Mouse (Mus musculus) liver, embryonic 12.5 days (tissue): ENCODE results near the gene Mterf2. TPM values are rescaled to one million over a fixed set of nuclear protein-coding genes. Genes with fewer than 3 reads are reported as not detected.
A peak's percentile ranks its signal among the peaks of the same experiment; 100 is the strongest.

Experiments used
- ATAC-seq: fragments of 200-750 bp; cut with Nextera tagmentation; 2 replicates; pipeline ENCODE4 v1.8.0; 2017; ENCODE audit warnings: moderate number of reproducible peaks, mild to moderate bottlenecking, moderate library complexity
- H3K27ac ChIP-seq: fragments of 300-500 bp; sonication (generic); 2 replicates; pipeline ENCODE4 v1.5.1; 2016; ENCODE audit warnings: mild to moderate bottlenecking
- H3K27me3 ChIP-seq: fragments of 300-500 bp; sonication (generic); replicated peaks from 2 replicates; pipeline ENCODE4 v1.6.1; 2016; ENCODE audit warnings: mild to moderate bottlenecking, moderate library complexity
- H3K36me3 ChIP-seq: fragments of 300-500 bp; sonication (generic); 2 replicates; pipeline ENCODE4 v1.6.1; 2016; ENCODE audit warnings: mild to moderate bottlenecking, moderate library complexity
- H3K4me1 ChIP-seq: fragments of 300-500 bp; sonication (generic); 2 replicates; pipeline ENCODE4 v1.6.1; 2016
- H3K4me2 ChIP-seq: fragments of 300-500 bp; sonication (generic); 2 replicates; pipeline ENCODE4 v1.6.1; 2016; ENCODE audit warnings: mild to moderate bottlenecking, moderate library complexity
- H3K4me3 ChIP-seq: fragments of 300-500 bp; sonication (generic); 2 replicates; pipeline ENCODE4 v1.5.1; 2016; ENCODE audit warnings: mild to moderate bottlenecking, moderate library complexity
- H3K9ac ChIP-seq: fragments of 300-500 bp; sonication (generic); 2 replicates; pipeline ENCODE4 v1.6.1; 2016; ENCODE audit warnings: mild to moderate bottlenecking, moderate library complexity
- H3K9me3 ChIP-seq: fragments of 300-500 bp; sonication (generic); replicated peaks from 2 replicates; pipeline ENCODE4 v1.6.1; 2016; ENCODE audit warnings: mild to moderate bottlenecking, moderate library complexity
- WGBS: fragments of 180-500 bp; shearing (Covaris S2); methylation state at CpG from one replicate; pipeline ENCODE4 v1.1.7; 2016; ENCODE audit not compliant: insufficient replicate concordance; 5-methylcytosine and 5-hydroxymethylcytosine counted together
- polyA plus RNA-seq: library from polyadenylated mRNA; unstranded; fragments of >200 nt; fragmentation: Nextera tagmentation; extraction: Ambion mirVana; gene quantifications from 2 replicates; pipeline ENCODE4 v1.2.1, GENCODE M21; 2016

Gene Mterf2
- 6.9 and 7.0 TPM in 2 replicates for polyA plus RNA-seq

GRCm38 (mm10) chr10:85127395-85128287, at the start of gene Mterf2:
TSS of gene Mterf2 (minus strand) at chr10:85128027.
- H3K9me3 ChIP-seq, result no peaks in the 10 kb centered on the region
- H3K27ac ChIP-seq, result peak within 1 kb of the TSS; percentile 46; the same call in 1 of the 2 replicates
- H3K36me3 ChIP-seq, result peaks cover 7% of the 10 kb centered on the region; the same call in 1 of the 2 replicates
- ATAC-seq, result peak; percentile 100
- peak within 1 kb of the TSS; percentile 71 for H3K4me3 ChIP-seq
- H3K9ac ChIP-seq, result peak within 1 kb of the TSS; percentile 75
- 8% methylated on average over 20 of the region's 20 CpGs for WGBS
- no peaks in the 10 kb centered on the region for H3K27me3 ChIP-seq
- peaks cover 20% of the 10 kb centered on the region for H3K4me1 ChIP-seq
- peak within 1 kb of the TSS; percentile 77 for H3K4me2 ChIP-seq

- 44% methylated on average over 2 of the region's 2 CpGs for WGBS
- Histone ChIP-seq H3K4me1 (no peaks in the 10 kb centered on the region), H3K27me3 (no peaks in the 10 kb centered on the region), H3K27ac (no peak overlapping the region), H3K9ac (no peak overlapping the region), H3K4me2 (no peak overlapping the region), H3K36me3 (no peaks in the 10 kb centered on the region), H3K9me3 (no peaks in the 10 kb centered on the region), H3K4me3 (no peak overlapping the region)
- ATAC-seq, result no peak
Observed at GRCm38 (mm10) chr10:85176640-85177039, 48.8 kb upstream of the Mterf2 start.

- no peak overlapping the region for H3K4me2 ChIP-seq
- ATAC-seq, result no peak
- WGBS, result 76% methylated on average over 5 of the region's 5 CpGs
- H3K36me3 ChIP-seq, result no peaks in the 10 kb centered on the region
- no peak overlapping the region for H3K4me3 ChIP-seq
- no peak overlapping the region for H3K9ac ChIP-seq
- H3K9me3 ChIP-seq, result no peaks in the 10 kb centered on the region
- no peaks in the 10 kb centered on the region for H3K27me3 ChIP-seq
- no peaks in the 10 kb centered on the region for H3K4me1 ChIP-seq
- H3K27ac ChIP-seq, result no peak overlapping the region
Observed at GRCm38 (mm10) chr10:85165306-85165705, 37.5 kb upstream of the Mterf2 start.

GRCm38 (mm10) chr10:85164791-85165190, 37.0 kb upstream of the Mterf2 start:
- H3K4me2 ChIP-seq, result no peak overlapping the region
- H3K27me3 ChIP-seq, result no peaks in the 10 kb centered on the region
- no peaks in the 10 kb centered on the region for H3K9me3 ChIP-seq
- H3K27ac ChIP-seq, result no peak overlapping the region
- WGBS, result 78% methylated on average over 13 of the region's 13 CpGs
- no peak overlapping the region for H3K9ac ChIP-seq
- no peak for ATAC-seq
- H3K4me1 ChIP-seq, result no peaks in the 10 kb centered on the region
- H3K4me3 ChIP-seq, result no peak overlapping the region
- no peaks in the 10 kb centered on the region for H3K36me3 ChIP-seq

- no peak for ATAC-seq
- H3K4me3 ChIP-seq, result no peak overlapping the region
- H3K4me2 ChIP-seq, result no peak overlapping the region
- WGBS, result 70% methylated on average over 5 of the region's 5 CpGs
- no peak overlapping the region for H3K9ac ChIP-seq
- no peaks in the 10 kb centered on the region for H3K36me3 ChIP-seq
- no peaks in the 10 kb centered on the region for H3K4me1 ChIP-seq
- no peaks in the 10 kb centered on the region for H3K27me3 ChIP-seq
- H3K27ac ChIP-seq, result no peak overlapping the region
- no peaks in the 10 kb centered on the region for H3K9me3 ChIP-seq
Observed at GRCm38 (mm10) chr10:85161745-85162351, 34.0 kb upstream of the Mterf2 start.

DNA sequence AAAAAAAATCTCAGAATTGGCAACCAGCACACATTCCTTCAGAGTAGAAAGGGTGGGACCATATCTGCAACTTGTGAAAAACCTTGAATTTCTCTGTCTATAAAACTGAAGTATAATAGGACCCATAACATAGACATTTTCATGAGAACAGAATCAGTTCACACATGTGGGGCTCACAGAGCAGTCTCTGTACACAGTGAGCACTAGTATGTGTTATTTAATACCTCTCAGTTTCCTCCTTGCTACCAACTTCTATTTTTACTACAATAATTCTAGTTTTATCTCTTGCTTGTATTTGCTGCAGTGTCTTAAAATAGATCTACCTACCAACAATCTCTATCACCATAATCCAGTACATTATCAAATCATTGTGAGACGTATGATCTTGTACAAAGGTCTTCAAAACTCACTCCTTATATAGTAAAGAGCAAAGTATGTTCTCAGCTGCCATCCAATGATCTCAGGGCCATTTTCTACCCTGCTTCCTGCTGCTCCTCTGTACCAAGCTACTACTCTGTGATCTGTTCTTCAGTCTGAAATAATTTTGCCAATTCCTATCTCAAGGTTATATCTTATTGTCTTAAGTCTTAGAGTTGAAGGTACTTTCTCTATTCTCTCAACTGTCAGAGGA, 32.3 kb upstream of the Mterf2 start:
- no peak for ATAC-seq
- H3K4me1 ChIP-seq, result no peaks in the 10 kb centered on the region
- no peak overlapping the region for H3K9ac ChIP-seq
- 63% methylated on average over 1 of the region's 1 CpGs for WGBS
- no peaks in the 10 kb centered on the region for H3K27me3 ChIP-seq
- H3K4me3 ChIP-seq, result no peak overlapping the region
- no peaks in the 10 kb centered on the region for H3K36me3 ChIP-seq
- no peak overlapping the region for H3K27ac ChIP-seq
- no peaks in the 10 kb centered on the region for H3K9me3 ChIP-seq
- H3K4me2 ChIP-seq, result no peak overlapping the region

- Histone ChIP-seq H3K27me3 (no peaks in the 10 kb centered on the region), H3K27ac (no peak overlapping the region), H3K4me1 (no peaks in the 10 kb centered on the region), H3K4me2 (no peak overlapping the region), H3K9me3 (no peaks in the 10 kb centered on the region), H3K36me3 (no peaks in the 10 kb centered on the region), H3K4me3 (no peak overlapping the region), H3K9ac (no peak overlapping the region)
- ATAC-seq, result no peak
- WGBS, result 71% methylated on average over 7 of the region's 7 CpGs
Observed at GRCm38 (mm10) chr10:85157451-85157850, 29.6 kb upstream of the Mterf2 start.

GRCm38 (mm10) chr10:85154195-85154594, 26.4 kb upstream of the Mterf2 start:
- Histone ChIP-seq H3K27ac (no peak overlapping the region), H3K4me1 (no peaks in the 10 kb centered on the region), H3K9me3 (no peaks in the 10 kb centered on the region), H3K9ac (no peak overlapping the region), H3K36me3 (no peaks in the 10 kb centered on the region), H3K4me2 (no peak overlapping the region), H3K4me3 (no peak overlapping the region), H3K27me3 (no peaks in the 10 kb centered on the region)
- no peak for ATAC-seq
- 11% methylated on average over 2 of the region's 2 CpGs for WGBS

DNA sequence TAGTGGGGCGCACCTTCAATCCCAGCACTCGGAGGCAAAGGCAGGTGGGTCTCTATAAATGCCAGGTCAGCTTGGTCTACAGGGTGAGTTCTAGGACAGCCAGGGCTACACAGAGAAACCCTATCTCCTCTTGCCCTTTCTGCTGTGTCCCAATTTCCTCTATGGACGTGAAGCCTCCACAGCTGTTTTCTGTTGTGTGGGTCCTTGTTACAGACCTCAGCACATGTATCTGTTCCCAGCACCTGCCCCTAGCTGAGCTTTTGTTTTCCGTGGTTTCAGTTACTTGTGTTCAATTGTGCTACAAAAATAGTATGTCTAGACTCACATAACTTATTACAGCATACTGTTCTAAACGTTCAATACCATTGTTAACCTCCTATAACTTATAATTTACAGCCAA, 21.4 kb upstream of the Mterf2 start:
- Histone ChIP-seq H3K9ac (no peak overlapping the region), H3K27me3 (no peaks in the 10 kb centered on the region), H3K4me2 (no peak overlapping the region), H3K9me3 (no peaks in the 10 kb centered on the region), H3K27ac (no peak overlapping the region), H3K4me1 (no peaks in the 10 kb centered on the region), H3K4me3 (no peak overlapping the region), H3K36me3 (peaks cover 16% of the 10 kb centered on the region)
- WGBS, result 68% methylated on average over 5 of the region's 5 CpGs
- ATAC-seq, result no peak

DNA sequence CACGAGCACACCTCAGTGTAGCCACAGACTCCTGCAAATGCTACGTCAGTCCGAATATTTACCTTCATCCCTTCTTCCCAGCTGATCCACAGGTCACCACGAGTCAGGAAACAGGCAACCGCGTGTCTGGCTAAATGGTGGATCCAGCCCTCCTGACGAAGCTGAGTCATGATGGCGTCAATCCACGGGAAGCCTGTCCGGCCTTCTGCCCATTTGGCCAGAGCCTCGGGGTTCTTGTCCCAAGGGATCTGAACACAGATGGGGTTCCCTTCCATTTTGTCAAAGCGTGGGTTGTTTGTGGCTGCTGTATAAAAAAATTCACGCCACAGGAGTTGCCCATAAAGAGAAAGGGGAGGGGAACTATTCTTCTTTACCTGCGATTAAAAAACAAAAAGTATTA, 18.5 kb upstream of the Mterf2 start:
- no peak for ATAC-seq
- no peaks in the 10 kb centered on the region for H3K27me3 ChIP-seq

DNA sequence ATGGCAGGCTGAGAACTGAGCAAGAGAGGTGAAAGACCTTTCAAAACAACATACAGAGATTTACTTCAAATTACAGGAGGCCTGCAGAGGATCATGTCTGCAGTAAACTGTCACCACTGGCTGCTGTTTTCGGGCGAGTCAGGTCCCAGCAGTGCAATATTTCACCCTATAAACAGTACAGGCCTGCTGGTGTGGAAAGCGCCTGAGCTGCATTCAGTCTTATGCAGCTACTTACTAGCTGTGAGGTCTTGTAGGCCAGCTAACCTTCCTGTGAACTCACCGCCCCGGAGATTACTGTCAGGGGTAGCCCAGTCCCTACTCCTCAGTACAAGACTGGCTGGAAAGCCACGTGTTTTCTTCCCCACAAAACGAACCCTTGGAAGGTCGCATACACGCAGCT, 13.6 kb upstream of the Mterf2 start:
- H3K4me2 ChIP-seq, result no peak overlapping the region
- H3K9me3 ChIP-seq, result no peaks in the 10 kb centered on the region
- H3K4me1 ChIP-seq, result no peaks in the 10 kb centered on the region
- peaks cover 15% of the 10 kb centered on the region for H3K36me3 ChIP-seq
- no peak overlapping the region for H3K27ac ChIP-seq
- no peak overlapping the region for H3K4me3 ChIP-seq
- 80% methylated on average over 9 of the region's 9 CpGs for WGBS
- no peaks in the 10 kb centered on the region for H3K27me3 ChIP-seq
- H3K9ac ChIP-seq, result no peak overlapping the region
- no peak for ATAC-seq

More for the DNA sequence above, 18.5 kb upstream of the Mterf2 start:
- 77% methylated on average over 14 of the region's 14 CpGs for WGBS
- no peak overlapping the region for H3K9ac ChIP-seq
- no peak overlapping the region for H3K4me3 ChIP-seq
- no peaks in the 10 kb centered on the region for H3K4me1 ChIP-seq
- H3K4me2 ChIP-seq, result no peak overlapping the region
- H3K27ac ChIP-seq, result no peak overlapping the region
- H3K9me3 ChIP-seq, result no peaks in the 10 kb centered on the region
- peaks cover 22% of the 10 kb centered on the region for H3K36me3 ChIP-seq

DNA sequence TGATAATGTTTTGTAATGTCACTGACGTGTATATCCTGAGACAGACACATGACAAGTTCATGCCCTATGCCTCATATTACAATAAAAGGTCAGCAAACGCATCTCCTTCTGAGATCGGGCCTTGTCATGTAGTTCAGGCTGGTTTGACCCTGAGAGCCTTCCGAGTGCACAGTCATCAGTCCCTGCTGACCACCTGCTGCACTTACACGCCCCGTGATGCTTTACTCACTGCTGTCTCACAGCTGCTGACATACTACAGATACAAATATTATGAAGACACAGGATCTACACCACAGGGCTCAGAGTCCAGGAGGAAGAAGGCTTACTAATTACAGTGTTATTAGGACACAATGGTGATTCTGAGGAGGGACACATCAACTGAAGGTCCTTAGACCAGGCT, 8.7 kb upstream of the Mterf2 start:
- no peak overlapping the region for H3K4me2 ChIP-seq
- no peaks in the 10 kb centered on the region for H3K4me1 ChIP-seq
- no peaks in the 10 kb centered on the region for H3K27me3 ChIP-seq
- WGBS, result 69% methylated on average over 6 of the region's 6 CpGs
- peaks cover 10% of the 10 kb centered on the region for H3K36me3 ChIP-seq
- no peak overlapping the region for H3K27ac ChIP-seq
- no peaks in the 10 kb centered on the region for H3K9me3 ChIP-seq
- ATAC-seq, result no peak
- H3K4me3 ChIP-seq, result no peak overlapping the region
- no peak overlapping the region for H3K9ac ChIP-seq
